Mouse (Mus musculus) liver, postnatal 0 days (tissue): Measurements from ENCODE around the gene Syce3. TPM values are rescaled to one million over a fixed set of nuclear protein-coding genes. Genes with fewer than 3 reads are reported as not detected.

Experiments
- ATAC-seq: fragments of 200-750 bp; cut with Nextera tagmentation; 2 replicates; pipeline ENCODE4 v1.8.0; 2017; ENCODE audit warnings: mild to moderate bottlenecking, moderate library complexity
- DNase-seq: peaks from one replicate; pipeline ENCODE4 v3.0.0-alpha.2; 2016
- H3K27ac ChIP-seq: fragments of 300-500 bp; sonication (generic); 2 replicates; pipeline ENCODE4 v1.5.1; 2014; ENCODE audit warnings: antibody characterized with exemption, moderate library complexity, mild to moderate bottlenecking, low read depth
- H3K27me3 ChIP-seq: fragments of 300-500 bp; sonication (generic); 2 replicates; pipeline ENCODE4 v1.6.1; 2014; ENCODE audit warnings: low read length, control low read depth, mixed read lengths; ENCODE audit not compliant: insufficient read depth
- H3K36me3 ChIP-seq: fragments of 300-500 bp; sonication (generic); replicated peaks from 2 replicates; pipeline ENCODE4 v1.6.1; 2014; ENCODE audit warnings: mild to moderate bottlenecking, control low read depth, low read length, moderate library complexity, mixed read lengths; ENCODE audit not compliant: insufficient read depth
- H3K4me1 ChIP-seq: fragments of 300-500 bp; sonication (generic); 2 replicates; pipeline ENCODE4 v1.6.1; 2014; ENCODE audit warnings: antibody characterized with exemption, mild to moderate bottlenecking, control low read depth; ENCODE audit not compliant: insufficient read depth
- H3K4me2 ChIP-seq: fragments of 300-500 bp; sonication (generic); 2 replicates; pipeline ENCODE4 v1.6.1; 2014; ENCODE audit warnings: low read depth, mild to moderate bottlenecking, low read length, moderate library complexity, mixed read lengths
- H3K4me3 ChIP-seq: fragments of 300-500 bp; sonication (generic); 2 replicates; pipeline ENCODE4 v1.5.1; 2014; ENCODE audit warnings: low read depth, low read length
- H3K9ac ChIP-seq: fragments of 300-500 bp; sonication (generic); replicated peaks from 2 replicates; pipeline ENCODE4 v1.6.1; 2014; ENCODE audit warnings: mild to moderate bottlenecking, moderate library complexity
- H3K9me3 ChIP-seq: fragments of 300-500 bp; sonication (generic); 2 replicates; pipeline ENCODE4 v1.6.1; 2016; ENCODE audit warnings: mild to moderate bottlenecking, control low read depth, low read length, mixed read lengths
- CTCF ChIP-seq: sonication (generic); IDR thresholded peaks from 2 replicates; pipeline ENCODE4 v1.5.1; 2016; ENCODE audit warnings: antibody characterized with exemption, low read depth
- EP300 ChIP-seq: IDR thresholded peaks from 2 replicates; pipeline ENCODE4 v1.6.1; 2016; ENCODE audit warnings: antibody characterized with exemption, low read depth, mild to moderate bottlenecking
- WGBS: fragments of 180-500 bp; shearing (Covaris S2); extraction: QIAGEN DNeasy Blood & Tissue Kit; methylation state at CpG from one replicate; pipeline ENCODE4 v1.1.7; 2014; ENCODE audit not compliant: insufficient replicate concordance; 5-methylcytosine and 5-hydroxymethylcytosine counted together
- polyA plus RNA-seq: library from polyadenylated mRNA; unstranded; fragments of >200 nt; fragmentation: Nextera tagmentation; extraction: Ambion mirVana; gene quantifications from 2 replicates; pipeline ENCODE4 v1.2.1, GENCODE M21; 2015

Gene Syce3
- polyA plus RNA-seq, 1 experiment from 2014 or later: not detected

- Histone ChIP-seq H3K36me3 (no peaks in the 10 kb centered on the region), H3K9ac (no peak overlapping the region), H3K27ac (no peak overlapping the region), H3K4me3 (no peak overlapping the region), H3K4me2 (no peak overlapping the region), H3K27me3 (no peaks in the 10 kb centered on the region), H3K9me3 (peaks cover 5% of the 10 kb centered on the region; the same call in 1 of the 2 replicates), H3K4me1 (no peaks in the 10 kb centered on the region)
- DNase-seq (no peak), ATAC-seq (no peak)
- TF ChIP-seq CTCF (no peak), EP300 (no peak)
- 69% methylated on average over 10 of the region's 10 CpGs for WGBS
Observed at GRCm38 (mm10) chr15:89404831-89405623, 5.3 kb downstream of the Syce3 start.

- TF ChIP-seq CTCF (no peak), EP300 (no peak)
- ATAC-seq (no peak), DNase-seq (no peak)
- H3K4me1 ChIP-seq: no peaks in the 10 kb centered on the region; the same call in 1 of the 2 replicates
- no peak overlapping the region for H3K4me3 ChIP-seq
- no peak overlapping the region for H3K27ac ChIP-seq
- no peaks in the 10 kb centered on the region for H3K27me3 ChIP-seq
- H3K4me2 ChIP-seq: no peak overlapping the region
- WGBS: 78% methylated on average over 1 of the region's 1 CpGs
- H3K36me3 ChIP-seq: no peaks in the 10 kb centered on the region
- H3K9ac ChIP-seq: no peak overlapping the region
- H3K9me3 ChIP-seq: no peaks in the 10 kb centered on the region; the same call in 1 of the 2 replicates
Observed at GRCm38 (mm10) chr15:89402471-89402870, 7.8 kb downstream of the Syce3 start.

GRCm38 (mm10) chr15:89399716-89400115 is 10.6 kb downstream of the Syce3 start:
- WGBS: 50% methylated on average over 1 of the region's 1 CpGs
- no peak overlapping the region for H3K4me2 ChIP-seq
- H3K4me1 ChIP-seq: no peaks in the 10 kb centered on the region; the same call in 1 of the 2 replicates
- no peak overlapping the region for H3K9ac ChIP-seq
- no peaks in the 10 kb centered on the region for H3K36me3 ChIP-seq
- H3K4me3 ChIP-seq: no peak overlapping the region
- no peaks in the 10 kb centered on the region for H3K9me3 ChIP-seq
- DNase-seq (no peak), ATAC-seq (no peak)
- H3K27me3 ChIP-seq: no peaks in the 10 kb centered on the region
- H3K27ac ChIP-seq: no peak overlapping the region
- no peak for TF ChIP-seq EP300
- TF ChIP-seq CTCF: no peak

GRCm38 (mm10) chr15:89398146-89398545 is 12.2 kb downstream of the Syce3 start:
- Histone ChIP-seq H3K36me3 (no peaks in the 10 kb centered on the region), H3K27me3 (no peaks in the 10 kb centered on the region), H3K9ac (no peak overlapping the region), H3K27ac (no peak overlapping the region), H3K4me3 (no peak overlapping the region), H3K4me2 (no peak overlapping the region), H3K4me1 (no peaks in the 10 kb centered on the region; the same call in 1 of the 2 replicates), H3K9me3 (no peaks in the 10 kb centered on the region)
- no peak for TF ChIP-seq EP300
- TF ChIP-seq CTCF: no peak
- WGBS: 71% methylated on average over 2 of the region's 2 CpGs
- no peak for DNase-seq
- no peak for ATAC-seq

GRCm38 (mm10) chr15:89396883-89397282 is 13.4 kb downstream of the Syce3 start:
- peak; percentile 98 for ATAC-seq
- TF ChIP-seq EP300 (peak; percentile 70; the same call in 1 of the 2 replicates), CTCF (no peak)
- Histone ChIP-seq H3K4me2 (no peak overlapping the region), H3K27ac (peak overlapping the region; percentile 55), H3K36me3 (no peaks in the 10 kb centered on the region), H3K4me3 (no peak overlapping the region), H3K27me3 (no peaks in the 10 kb centered on the region), H3K9me3 (no peaks in the 10 kb centered on the region), H3K4me1 (no peaks in the 10 kb centered on the region; the same call in 1 of the 2 replicates), H3K9ac (no peak overlapping the region)
- peak; percentile 62 for DNase-seq
- 60% methylated on average over 4 of the region's 4 CpGs for WGBS

- no peak for TF ChIP-seq CTCF
- TF ChIP-seq EP300: no peak
- H3K4me3 ChIP-seq: no peak overlapping the region
- no peak overlapping the region for H3K4me2 ChIP-seq
- H3K36me3 ChIP-seq: no peaks in the 10 kb centered on the region
- H3K27ac ChIP-seq: no peak overlapping the region
- H3K9ac ChIP-seq: no peak overlapping the region
- WGBS: 88% methylated on average over 10 of the region's 10 CpGs
- no peaks in the 10 kb centered on the region for H3K4me1 ChIP-seq
- DNase-seq (no peak), ATAC-seq (no peak)
- H3K9me3 ChIP-seq: no peaks in the 10 kb centered on the region
- H3K27me3 ChIP-seq: no peaks in the 10 kb centered on the region
Observed at GRCm38 (mm10) chr15:89390081-89390480, 20.2 kb downstream of the Syce3 start.
